Mouse (Mus musculus): ENCODE measurements around the gene Gadd45gip1. TPM values are rescaled to one million over a fixed set of nuclear protein-coding genes. Genes with fewer than 3 reads are reported as not detected.

Gene Gadd45gip1
- total RNA-seq, 2 experiments from 2014 or later: 17.0 to 52.4 TPM

- no peak for ATAC-seq (replicated peaks; ENCODE audit: poor library complexity, severe bottlenecking)
These were observed 36.8 kb upstream of the Gadd45gip1 start for GRCm38 (mm10) chr8:84794486-84794885.

- no peak for ATAC-seq (replicated peaks; ENCODE audit: poor library complexity, severe bottlenecking)
These were observed 34.0 kb upstream of the Gadd45gip1 start for GRCm38 (mm10) chr8:84797256-84797797.

- no peak for ATAC-seq (replicated peaks; ENCODE audit: poor library complexity, severe bottlenecking)
These were observed 33.4 kb upstream of the Gadd45gip1 start for GRCm38 (mm10) chr8:84797971-84798370.

GRCm38 (mm10) chr8:84798446-84799135 lies 32.7 kb upstream of the Gadd45gip1 start:
- ATAC-seq (replicated peaks; ENCODE audit: poor library complexity, severe bottlenecking): no peak

GRCm38 (mm10) chr8:84799136-84799931 lies 32.0 kb upstream of the Gadd45gip1 start:
- ATAC-seq (replicated peaks; ENCODE audit: poor library complexity, severe bottlenecking): peak; percentile 61

- ATAC-seq (replicated peaks; ENCODE audit: poor library complexity, severe bottlenecking): peak; percentile 54
These were observed 31.1 kb upstream of the Gadd45gip1 start, which contains the start of gene Nfix for GRCm38 (mm10) chr8:84799999-84800831. Gene Nfix (minus strand): TSS chr8:84800344.

- no peak for ATAC-seq (replicated peaks; ENCODE audit: poor library complexity, severe bottlenecking)
These were observed 25.3 kb upstream of the Gadd45gip1 start for GRCm38 (mm10) chr8:84806031-84806430.

GRCm38 (mm10) chr8:84809109-84809940 lies 22.0 kb upstream of the Gadd45gip1 start:
- ATAC-seq (replicated peaks; ENCODE audit: poor library complexity, severe bottlenecking): no peak

- ATAC-seq (replicated peaks; ENCODE audit: poor library complexity, severe bottlenecking): no peak
These were observed 21.4 kb upstream of the Gadd45gip1 start for GRCm38 (mm10) chr8:84809941-84810280.

- ATAC-seq (replicated peaks; ENCODE audit: poor library complexity, severe bottlenecking): peak; percentile 74
These were observed 20.4 kb upstream of the Gadd45gip1 start for GRCm38 (mm10) chr8:84810896-84811295.

- ATAC-seq (replicated peaks; ENCODE audit: poor library complexity, severe bottlenecking): no peak
These were observed 20.0 kb upstream of the Gadd45gip1 start for GRCm38 (mm10) chr8:84811303-84811702.

GRCm38 (mm10) chr8:84813059-84813458 lies 18.3 kb upstream of the Gadd45gip1 start:
- ATAC-seq (replicated peaks; ENCODE audit: poor library complexity, severe bottlenecking): peak; percentile 62

GRCm38 (mm10) chr8:84813830-84814229 lies 17.5 kb upstream of the Gadd45gip1 start:
- ATAC-seq (replicated peaks; ENCODE audit: poor library complexity, severe bottlenecking): no peak

- no peak for ATAC-seq (replicated peaks; ENCODE audit: poor library complexity, severe bottlenecking)
These were observed 17.1 kb upstream of the Gadd45gip1 start for GRCm38 (mm10) chr8:84814240-84814554.

- 0 out of 2 replicates have a peak, but pooled peaks have one; percentile 9 for ATAC-seq (replicated peaks; ENCODE audit: poor library complexity, severe bottlenecking)
These were observed 16.5 kb upstream of the Gadd45gip1 start for GRCm38 (mm10) chr8:84814555-84815441.

GRCm38 (mm10) chr8:84815547-84815946 lies 15.8 kb upstream of the Gadd45gip1 start:
- peak; percentile 85 for ATAC-seq (replicated peaks; ENCODE audit: poor library complexity, severe bottlenecking)

- no peak for ATAC-seq (replicated peaks; ENCODE audit: poor library complexity, severe bottlenecking)
These were observed 15.2 kb upstream of the Gadd45gip1 start for GRCm38 (mm10) chr8:84816117-84816516.

GRCm38 (mm10) chr8:84822723-84823122 lies 8.6 kb upstream of the Gadd45gip1 start, which contains the start of gene Dand5:
Gene Dand5 (minus strand): TSS chr8:84822823.
- no peak for ATAC-seq (replicated peaks; ENCODE audit: poor library complexity, severe bottlenecking)

- ATAC-seq (replicated peaks; ENCODE audit: poor library complexity, severe bottlenecking): peak; percentile 95
These were observed 7.7 kb upstream of the Gadd45gip1 start for GRCm38 (mm10) chr8:84823653-84824052.
